Mouse (Mus musculus): ENCODE measurements around the gene Parp1. TPM values are rescaled to one million over a fixed set of nuclear protein-coding genes. Genes with fewer than 3 reads are reported as not detected.

Gene Parp1
- 88.7 and 89.3 TPM in 2 replicates for polyA plus RNA-seq (2012; rRNA removed)

GRCm38 (mm10) chr1:180568761-180569452 lies at the start of gene Parp1:
Gene Parp1 (plus strand): TSS chr1:180568924.

GRCm38 (mm10) chr1:180641137-180641517 lies 72.4 kb downstream of the Parp1 start, which contains the start of gene Lin9:
Gene Lin9 (plus strand): TSS chr1:180641150.

Other genes starting within 250 kb of the Parp1 start
- gene Itpkb, start 238.4 kb upstream of the Parp1 start, polyA plus RNA-seq (2012; rRNA removed): 3.5 and 3.7 TPM in 2 replicates
- gene Stum, start 85.4 kb upstream of the Parp1 start, polyA plus RNA-seq (2012; rRNA removed): 32.5 and 34.1 TPM in 2 replicates
- 6.7 and 7.7 TPM in 2 replicates for gene Lin9, start 72.2 kb downstream of the Parp1 start, polyA plus RNA-seq (2012; rRNA removed)
- 0.03 and 0.08 TPM in 2 replicates for gene Mixl1, start 128.1 kb downstream of the Parp1 start, polyA plus RNA-seq (2012; rRNA removed)
- gene Acbd3, start 157.1 kb downstream of the Parp1 start, polyA plus RNA-seq (2012; rRNA removed): 31.8 and 33.7 TPM in 2 replicates
- gene H3f3a, start 245.0 kb downstream of the Parp1 start, polyA plus RNA-seq (2012; rRNA removed): 1,777 and 1,816 TPM in 2 replicates